Mouse (Mus musculus): ENCODE measurements around the gene Chchd5.

Chchd5 gene

DNA sequence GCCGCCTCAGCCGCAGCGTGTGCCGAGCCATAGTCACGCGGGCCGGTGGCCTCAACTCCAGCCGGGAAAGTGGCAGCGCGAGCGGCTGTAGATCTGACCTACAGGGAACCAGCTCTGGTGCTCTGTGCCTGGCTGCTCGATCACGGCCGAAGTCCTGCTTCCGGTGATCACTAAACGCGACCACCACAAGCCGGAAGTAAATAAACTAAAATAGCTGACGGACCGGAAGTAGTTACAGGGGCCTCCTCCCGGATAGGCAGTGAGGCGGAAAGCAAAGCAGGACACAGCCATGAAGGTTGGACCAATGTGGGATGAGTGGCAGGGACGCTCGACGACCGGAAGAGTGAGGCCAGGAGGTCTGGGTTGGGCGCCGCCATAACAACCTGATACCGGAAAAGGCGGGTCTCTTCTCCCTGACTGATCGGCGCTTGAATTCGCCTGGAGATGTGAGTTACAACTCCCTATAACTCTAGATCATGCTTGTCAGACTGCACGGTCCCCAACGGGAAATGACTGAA lies at the start of gene Chchd5:
Gene Chchd5, plus strand, starts transcription at position 289 of the 518 bp plus-strand sequence.
- DNase-seq (ENCODE audit: low spot score): peak; percentile 88

DNA sequence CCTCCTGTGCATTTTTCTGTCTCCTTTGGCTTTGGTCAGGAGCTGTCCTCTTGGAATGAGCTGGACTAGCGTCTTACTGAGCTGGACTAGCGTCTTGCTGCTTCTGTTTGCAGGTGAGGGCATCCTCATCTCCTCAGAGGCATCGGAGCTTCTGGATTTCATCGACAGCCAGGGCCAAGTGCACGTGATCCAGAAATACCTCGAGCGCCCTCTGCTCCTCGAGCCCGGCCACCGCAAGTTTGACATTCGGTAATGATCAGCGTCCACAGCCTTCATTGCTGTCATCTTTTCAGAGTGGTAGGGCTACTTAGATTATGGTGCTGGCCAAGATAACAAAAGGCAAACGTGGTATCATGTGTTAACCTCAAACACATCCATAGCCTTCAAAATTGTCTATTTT lies 48.4 kb upstream of the Chchd5 start:
- DNase-seq (ENCODE audit: low spot score): no peak

DNA sequence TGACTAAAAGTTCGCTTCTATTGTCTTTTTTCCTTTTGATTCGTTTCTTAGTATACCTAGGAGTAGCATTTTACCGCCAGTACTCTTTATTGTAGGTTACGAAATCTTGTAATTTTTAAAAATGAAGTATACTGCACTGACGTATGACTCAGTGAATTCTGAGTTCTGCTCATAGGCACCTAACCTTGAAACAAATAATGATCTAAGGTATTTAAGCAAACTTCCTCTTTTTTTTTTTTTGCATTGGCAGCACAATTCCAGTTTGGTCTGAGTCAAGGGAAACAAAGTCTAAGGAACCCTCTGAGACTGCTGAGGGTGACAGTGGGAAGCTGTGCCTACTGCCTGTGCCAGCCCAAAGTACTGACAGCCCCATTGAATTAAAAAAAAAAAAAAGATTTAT lies 46.0 kb upstream of the Chchd5 start:
- no peak for DNase-seq (ENCODE audit: low spot score)

DNA sequence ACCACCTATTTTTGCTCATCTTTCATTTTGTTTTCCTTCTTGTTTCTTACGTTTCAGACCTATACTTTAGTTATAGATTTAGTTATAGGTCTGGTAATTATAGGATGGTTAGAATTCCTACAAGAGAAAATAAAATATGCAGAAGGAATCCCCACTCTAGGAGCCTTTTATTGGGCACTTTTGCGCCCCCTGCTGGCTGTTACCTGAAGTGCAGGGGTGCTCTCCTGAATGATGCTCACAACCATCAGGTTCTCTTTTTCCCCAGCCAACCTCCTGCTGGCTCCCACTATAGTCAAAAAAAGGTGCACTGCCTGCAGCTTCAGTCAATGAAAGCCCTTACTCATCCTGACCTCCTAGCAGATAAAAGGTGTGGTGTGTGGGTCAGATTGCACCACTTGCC lies 44.5 kb upstream of the Chchd5 start:
- no peak for DNase-seq (ENCODE audit: low spot score)

DNA sequence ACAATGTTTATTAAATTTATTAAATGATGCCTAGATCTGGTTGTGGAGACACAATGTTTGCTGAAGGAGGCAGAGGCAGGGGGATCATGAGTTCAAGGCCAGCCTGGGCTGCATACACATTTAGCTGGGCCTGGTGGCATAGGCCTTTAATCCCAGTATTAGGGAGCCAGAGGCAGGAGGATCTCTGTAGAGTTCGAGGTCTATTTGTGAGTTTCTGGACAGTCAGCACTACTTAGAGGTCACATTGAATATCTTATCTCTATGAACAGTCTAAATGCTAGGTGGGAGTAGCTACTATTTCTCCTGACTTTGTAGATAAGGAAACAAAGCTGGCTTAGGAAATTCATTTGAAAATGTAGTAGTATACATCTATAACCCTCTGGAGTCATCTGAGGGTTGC lies 42.0 kb upstream of the Chchd5 start:
- DNase-seq (ENCODE audit: low spot score): no peak

DNA sequence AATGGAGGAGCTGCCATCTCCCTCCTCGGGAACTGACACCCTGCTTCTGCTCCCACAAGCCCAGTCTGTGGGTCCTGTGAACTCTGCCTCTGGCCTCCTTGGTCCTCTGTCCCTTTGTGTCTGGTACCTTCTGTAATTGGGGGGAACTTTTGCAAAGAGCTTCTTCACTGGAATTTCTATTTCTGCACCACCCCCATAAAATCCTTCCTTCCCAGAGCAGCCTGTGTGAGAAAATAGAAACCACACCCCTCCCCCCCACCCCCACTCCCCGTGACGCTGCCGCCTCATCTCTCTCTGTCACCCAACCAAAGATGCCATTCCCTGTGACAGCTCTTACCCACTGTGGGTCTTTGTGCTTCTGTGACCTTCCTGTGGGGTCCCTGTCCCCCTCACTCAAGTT lies 39.1 kb upstream of the Chchd5 start:
- DNase-seq (ENCODE audit: low spot score): no peak

DNA sequence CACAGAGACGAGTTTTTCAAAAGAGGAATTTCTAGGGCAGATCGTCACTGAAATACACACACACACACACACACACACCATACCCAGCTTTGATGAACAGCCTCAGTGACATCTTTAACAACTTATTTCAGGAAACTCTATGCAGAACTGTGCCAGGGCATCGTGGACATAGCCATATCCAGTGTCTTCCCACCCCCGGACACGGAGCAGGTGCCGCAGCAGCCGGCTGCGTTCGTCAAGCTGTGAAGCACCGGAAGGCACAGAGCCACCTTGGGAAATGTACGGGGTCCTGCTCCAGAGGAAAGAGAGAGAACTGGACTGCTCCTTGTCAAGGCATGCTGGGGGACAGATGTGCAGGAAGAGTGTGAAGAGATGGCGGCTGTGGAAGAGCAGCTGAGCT lies 36.7 kb upstream of the Chchd5 start:
- no peak for DNase-seq (ENCODE audit: low spot score)

DNA sequence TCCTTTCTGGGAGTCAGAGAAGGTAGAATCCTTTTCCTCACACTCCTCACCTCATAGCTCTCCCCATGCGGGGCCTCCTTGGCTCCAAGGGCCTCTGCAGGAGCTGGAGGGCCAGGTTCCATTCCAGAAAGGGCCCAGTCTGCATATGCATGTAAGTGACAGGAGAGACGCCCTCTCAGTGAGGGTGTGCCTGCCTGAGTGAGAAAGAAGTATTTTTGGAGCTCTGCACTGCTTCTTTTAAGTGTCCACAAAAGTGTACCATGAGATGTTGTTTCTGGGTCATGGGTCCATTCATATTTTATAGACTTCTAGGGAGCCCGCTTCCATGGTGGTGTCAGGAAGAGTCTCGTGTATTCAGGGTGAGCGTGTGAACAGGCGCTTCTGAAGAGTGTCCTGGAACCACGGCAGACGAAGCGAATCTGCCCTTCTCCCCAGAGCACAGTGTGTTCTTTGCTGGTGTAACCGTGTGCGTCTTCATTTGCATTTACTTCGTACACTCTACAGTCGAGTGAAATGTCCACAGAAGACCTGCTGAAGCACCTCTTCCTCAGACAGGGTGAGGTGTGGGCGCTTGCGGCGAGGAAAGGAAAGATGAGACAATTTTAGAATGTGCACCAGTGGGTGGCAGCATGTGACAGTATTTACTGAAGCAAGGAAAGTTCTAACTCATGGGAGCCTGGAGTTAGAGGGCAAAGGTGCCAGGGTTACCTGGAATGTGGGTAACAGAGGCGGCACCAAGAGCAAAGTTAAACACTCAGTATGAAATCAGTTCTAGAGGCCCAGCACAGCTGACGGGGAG lies 35.4 kb upstream of the Chchd5 start:
- no peak for DNase-seq (ENCODE audit: low spot score)

DNA sequence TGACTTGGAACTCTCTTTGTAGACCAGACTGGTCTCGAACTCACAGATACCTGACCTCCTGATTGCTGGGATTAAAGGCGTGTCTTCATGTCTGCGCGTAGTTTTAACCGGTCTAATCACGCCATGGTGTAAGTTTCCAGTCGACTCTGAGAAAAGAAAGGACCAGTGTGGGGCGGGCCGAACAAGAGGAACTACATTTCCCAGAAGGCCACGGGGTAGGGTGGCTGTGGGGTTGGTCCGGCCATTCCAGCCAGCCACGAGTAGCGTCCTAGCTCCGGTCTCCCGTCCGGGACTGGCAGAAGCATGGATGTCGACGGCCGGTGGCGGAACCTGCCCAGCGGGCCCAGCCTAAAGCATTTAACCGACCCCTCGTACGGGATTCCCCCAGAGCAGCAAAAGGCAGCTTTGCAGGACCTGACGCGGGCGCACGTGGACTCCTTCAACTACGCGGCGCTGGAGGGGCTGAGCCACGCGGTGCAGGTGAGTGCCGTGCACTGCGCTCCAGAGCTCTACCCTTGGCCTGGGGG lies 28.7 kb upstream of the Chchd5 start, which contains the start of gene Polr1b:
Gene Polr1b, plus strand, starts transcription at position 212 of the 527 bp plus-strand sequence.
- DNase-seq (ENCODE audit: low spot score): peak; percentile 86

DNA sequence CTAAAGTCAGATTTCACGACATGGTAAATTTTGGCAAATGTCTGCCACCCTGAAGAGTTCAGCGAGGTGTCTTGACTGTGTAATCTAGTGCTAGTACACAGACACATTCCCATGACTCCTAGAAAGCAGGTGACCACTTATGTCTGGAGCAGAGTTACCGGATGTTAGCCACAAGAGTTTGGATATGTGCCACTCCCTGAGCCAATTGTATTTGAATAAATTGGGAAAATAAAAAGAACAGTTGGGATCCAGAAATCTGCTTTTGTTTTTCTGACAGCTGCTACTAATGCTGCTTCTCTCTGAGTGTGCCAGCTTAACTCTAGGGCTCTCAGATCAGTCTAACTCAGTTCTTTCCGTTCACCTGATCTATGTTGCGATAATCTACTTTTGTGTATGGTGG lies 16.6 kb upstream of the Chchd5 start:
- no peak for DNase-seq (ENCODE audit: low spot score)

DNA sequence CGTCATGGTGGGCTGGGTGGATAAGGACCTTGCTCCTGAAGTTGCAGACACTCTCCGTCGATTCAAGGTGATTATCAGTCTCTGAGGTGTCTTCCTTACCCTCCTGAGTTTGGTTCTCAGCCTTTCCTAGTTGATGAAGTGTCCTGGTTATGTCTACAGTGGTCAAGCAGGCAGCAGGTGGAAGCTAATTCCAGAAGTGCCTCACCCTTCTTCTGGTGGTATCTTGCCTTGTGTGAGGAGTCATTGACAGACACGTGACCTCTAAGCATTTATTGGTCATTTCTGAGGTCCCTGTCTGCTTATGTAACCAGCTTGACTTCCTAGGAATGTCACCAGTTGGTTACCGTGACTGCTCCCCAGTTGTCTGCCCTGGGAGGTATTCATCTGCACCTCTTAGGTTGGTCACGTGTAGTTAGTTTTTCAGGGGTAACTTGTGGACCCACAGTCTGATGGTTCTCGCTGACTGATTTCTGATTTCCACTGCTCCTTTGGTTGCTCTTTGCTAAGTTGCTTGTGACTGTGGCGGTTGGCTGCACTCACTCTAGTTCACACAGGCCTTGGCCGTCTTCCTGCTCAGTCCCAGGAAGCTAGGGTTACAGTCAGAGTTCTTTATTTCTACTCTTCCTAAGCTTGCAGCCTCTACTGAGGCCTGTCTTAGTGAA lies 13.7 kb upstream of the Chchd5 start:
- no peak for DNase-seq (ENCODE audit: low spot score)

DNA sequence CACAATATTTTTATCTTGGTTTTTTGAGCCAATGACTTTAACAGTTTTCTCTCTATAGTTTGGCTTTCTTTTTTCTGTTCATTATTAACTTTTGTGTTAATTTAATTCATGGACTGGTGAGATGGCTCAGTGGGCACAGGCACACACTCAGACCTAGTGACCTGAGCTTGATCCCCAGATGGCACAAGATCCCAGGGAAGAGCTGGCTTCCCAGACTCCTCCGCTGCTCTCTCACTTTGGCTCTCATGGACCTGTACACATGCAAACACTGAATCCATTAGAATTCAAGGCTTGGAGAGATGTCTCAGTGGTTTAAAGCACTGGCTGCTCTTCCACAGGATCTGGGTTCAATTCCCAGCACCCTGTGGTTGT lies 13.1 kb upstream of the Chchd5 start:
- no peak for DNase-seq (ENCODE audit: low spot score)

DNA sequence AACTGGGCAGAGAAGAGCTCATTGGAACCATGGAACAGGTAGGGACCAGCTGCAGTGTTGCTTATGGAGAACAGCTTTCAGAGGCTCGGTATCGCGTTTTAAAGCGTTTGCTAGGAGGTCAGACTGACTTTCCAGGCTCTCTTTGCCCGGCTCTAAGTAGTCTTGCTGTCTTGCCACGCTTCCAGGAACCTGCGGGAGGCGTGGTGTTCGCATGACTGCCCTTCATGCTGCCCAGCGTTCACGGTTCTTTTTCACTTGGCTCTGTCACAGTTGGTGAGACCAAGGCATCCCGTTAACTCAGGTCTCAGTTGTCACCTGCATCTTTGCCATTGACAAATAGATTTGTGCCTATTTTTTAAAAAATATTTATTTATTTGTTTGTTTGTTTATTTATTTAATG lies 11.4 kb upstream of the Chchd5 start:
- DNase-seq (ENCODE audit: low spot score): no peak

DNA sequence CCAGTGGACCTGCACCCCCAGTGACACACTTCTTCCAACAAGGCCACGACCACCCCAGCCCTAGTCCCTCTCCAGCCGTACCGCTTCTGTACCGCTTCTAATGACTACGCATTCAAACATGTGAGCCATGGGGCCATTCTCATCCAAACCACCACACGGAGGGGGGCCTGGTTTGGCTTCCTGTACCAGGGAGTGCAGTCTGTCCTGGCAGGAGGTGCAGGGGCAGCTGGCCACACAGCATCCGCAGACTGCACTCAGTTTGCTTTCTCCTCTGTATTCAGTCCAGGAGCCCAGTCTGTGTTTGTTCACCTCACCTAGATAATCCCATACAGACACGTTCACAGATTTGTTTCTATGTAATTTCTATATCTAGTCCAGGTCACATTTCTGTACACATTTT lies 7.5 kb upstream of the Chchd5 start:
- DNase-seq (ENCODE audit: low spot score): no peak

DNA sequence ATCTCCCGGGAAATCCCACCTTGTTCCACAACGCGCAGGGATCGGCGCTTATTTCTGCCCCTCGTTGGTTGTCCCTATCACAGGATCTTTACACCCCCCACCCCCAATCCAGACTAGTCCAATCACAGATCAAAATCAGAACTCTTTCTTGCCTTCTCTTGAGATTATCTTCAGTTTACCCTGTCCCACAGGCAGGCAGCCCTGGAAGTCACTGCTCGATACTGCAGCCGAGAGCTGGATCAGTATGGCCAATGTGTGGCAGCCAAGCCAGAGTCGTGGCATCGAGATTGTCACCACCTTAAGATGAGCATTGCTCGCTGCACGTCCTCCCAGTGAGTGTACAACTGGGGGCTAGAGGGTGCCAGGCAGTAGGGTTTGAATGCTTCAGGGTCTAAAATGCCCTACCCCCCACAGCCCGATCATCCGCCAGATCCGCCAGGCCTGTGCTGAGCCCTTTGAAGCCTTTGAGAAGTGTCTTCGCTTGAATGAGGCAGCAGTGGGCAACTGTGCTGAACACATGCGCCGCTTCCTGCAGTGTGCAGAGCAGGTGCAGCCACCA lies 566 bp downstream of the Chchd5 start:
- DNase-seq (ENCODE audit: low spot score): peak; percentile 36

DNA sequence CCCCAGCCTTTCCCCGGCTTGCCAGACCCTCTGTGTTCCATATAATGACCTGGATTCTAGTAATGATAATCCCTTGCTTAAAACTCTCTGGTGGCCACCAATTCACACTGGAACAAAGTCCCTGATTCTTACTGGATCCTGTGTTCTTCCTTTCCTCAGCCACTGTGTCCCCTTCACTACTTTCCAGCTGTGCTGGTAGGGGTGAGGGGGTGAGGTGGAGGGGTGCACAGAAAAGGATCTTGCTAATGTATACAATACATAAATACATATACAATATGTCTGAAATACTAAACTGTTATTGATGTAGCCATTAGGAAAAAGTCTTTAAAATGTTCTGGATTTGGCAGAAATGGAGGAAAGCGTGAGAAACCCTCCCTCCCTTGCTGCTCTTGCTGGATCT lies 1.3 kb downstream of the Chchd5 start:
- DNase-seq (ENCODE audit: low spot score): no peak

DNA sequence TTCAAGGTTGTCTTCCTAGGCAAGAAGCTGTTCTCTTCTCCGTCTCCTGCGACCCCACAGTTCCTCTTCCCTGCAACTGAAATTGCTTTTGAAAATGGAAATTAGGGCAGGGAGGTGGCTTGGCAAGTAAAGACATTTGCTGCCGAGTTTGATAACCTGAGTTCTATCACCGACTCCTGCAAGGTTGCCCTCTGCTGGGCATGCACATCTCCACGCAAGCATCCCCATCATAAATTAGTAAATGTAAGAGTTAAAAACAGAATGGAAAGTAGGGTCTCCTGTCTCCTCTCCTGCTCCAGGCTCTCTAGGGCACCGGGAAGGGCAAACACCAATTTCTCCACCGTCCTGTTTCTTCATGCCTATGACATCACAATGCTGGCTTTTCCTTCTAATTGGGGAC lies 2.7 kb downstream of the Chchd5 start:
- DNase-seq (ENCODE audit: low spot score): no peak

DNA sequence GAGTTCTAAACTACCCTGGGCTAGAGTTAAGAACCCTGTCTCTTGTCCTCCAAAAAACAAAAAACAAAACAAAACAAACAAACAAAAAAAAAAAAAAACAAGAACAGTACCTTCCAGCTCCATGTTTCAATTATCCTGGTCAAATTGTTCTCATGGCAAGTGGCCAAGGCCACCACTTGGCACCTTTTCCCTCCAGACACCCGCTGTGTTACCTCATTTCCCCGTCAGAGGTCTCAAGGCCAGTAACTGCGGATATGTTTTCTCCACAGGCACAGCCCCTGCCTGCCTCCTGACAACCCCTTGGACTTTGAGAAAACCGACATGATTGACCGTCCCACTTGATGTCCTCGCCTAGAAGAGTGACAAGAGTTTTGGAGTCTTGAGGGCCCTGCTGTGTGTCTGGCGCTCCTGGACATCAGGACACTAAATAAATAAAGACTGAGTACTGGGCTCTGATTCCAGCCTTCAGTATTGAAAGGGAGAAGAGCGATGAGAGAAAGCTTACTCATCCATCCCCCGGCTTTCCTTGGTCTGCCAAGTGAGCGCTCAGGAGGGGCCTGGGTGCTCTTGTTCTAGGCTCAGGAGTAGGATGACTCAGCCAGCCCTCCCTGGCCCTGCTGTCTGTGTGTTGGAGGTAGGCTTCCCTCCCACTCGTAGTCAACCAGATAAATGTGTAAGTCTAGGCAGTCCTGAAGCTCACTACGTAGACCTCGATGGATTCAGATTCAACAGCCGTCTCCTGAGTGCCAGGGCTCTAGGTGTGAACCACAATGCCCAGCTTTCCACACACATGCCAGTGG lies 3.7 kb downstream of the Chchd5 start:
- DNase-seq (ENCODE audit: low spot score): peak; percentile 55

DNA sequence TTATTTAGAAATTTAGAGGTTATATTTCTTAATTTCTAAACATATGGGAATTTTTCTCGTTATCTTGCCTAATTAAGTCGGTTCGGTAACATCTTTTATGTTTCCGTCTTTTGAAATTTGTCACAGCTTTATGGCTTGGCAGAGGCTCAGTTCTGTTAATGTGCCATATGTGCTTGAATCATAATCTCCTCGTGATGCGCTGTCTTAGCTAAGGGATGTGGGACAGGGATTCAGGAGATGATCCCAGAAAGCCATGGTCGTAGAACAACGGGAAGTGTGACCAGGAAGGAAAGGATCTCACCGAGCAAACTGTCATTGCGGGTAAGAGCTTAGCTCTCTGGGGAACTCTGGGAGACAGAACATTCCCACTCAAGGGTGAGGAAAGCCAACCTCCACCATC lies 10.4 kb downstream of the Chchd5 start:
- DNase-seq (ENCODE audit: low spot score): no peak

DNA sequence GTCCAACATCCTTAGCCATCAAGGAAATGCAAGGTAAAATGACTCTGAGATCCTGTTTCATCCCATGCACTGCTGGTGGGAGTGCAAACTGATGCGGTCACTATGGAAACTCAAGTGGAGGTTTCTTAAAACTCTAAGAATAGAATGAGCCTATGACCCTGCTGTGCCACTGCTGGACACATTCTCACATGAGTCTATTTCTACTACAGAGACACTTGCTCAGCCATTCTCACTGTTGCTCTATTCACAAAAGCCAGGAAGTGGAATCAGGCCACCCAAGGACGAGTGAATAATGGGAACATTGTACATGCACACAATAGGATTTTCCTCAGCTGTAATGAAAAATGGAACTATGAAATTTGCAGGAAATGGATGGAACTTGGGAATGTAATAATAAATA lies 19.3 kb downstream of the Chchd5 start:
- DNase-seq (ENCODE audit: low spot score): no peak

DNA sequence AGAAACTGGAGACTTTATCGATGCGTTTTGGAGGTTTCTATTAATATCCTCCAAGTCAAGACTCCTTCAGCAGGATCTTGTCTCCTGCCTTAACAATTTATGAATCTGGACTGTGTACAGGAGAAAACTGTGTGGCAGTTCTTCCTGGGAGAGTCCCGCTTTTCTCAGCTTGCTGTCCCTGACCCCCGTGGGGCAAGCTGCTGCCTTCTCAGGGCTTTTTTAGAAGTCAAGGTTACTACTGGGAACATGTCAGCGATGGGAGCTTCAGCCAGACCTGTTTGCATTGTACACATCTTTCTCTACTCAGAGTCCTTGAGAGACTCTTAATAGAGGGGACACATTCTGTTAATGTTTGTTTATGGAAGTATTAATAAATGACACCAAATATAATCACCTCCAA lies 20.9 kb downstream of the Chchd5 start:
- DNase-seq (ENCODE audit: low spot score): no peak

DNA sequence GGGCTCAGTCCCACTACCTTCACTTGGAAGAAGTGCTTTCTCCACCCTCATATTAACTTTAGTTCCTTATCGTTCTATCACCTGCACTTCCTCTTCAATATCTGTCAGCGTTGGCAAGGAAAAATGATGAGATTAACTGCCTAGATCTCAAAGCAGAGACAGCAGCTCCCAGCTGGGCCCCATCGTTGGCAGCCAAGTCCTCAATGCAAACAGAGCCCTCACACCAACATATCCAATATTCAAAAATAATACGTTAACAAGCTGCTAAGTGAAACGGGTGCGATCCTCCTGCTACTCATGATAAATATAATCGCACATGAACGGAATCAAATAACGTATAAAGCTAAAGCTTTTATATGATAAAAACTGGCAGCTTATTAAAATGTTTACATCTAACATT lies 21.6 kb downstream of the Chchd5 start:
- DNase-seq (ENCODE audit: low spot score): no peak
